Mouse (Mus musculus): ENCODE measurements around the gene Mta2. TPM values are rescaled to one million over a fixed set of nuclear protein-coding genes. Genes with fewer than 3 reads are reported as not detected.
A peak's percentile ranks its signal among the peaks of the same experiment; 100 is the strongest.

The Mta2 gene
- polyA plus RNA-seq, 1 experiment from 2014 or later = 106 TPM

- no peaks in the 10 kb centered on the region for H3K27me3 ChIP-seq (replicated peaks)
- ATAC-seq (ENCODE audit: insufficient number of reproducible peaks, low FRiP score) = peak; percentile 29
These were observed 51.3 kb downstream of the Mta2 start for GRCm38 (mm10) chr19:8992769-8993624.

GRCm38 (mm10) chr19:8993625-8993912, 51.9 kb downstream of the Mta2 start:
- peaks cover 80% of the 10 kb centered on the region for H3K4me1 ChIP-seq (replicated peaks)
- WGBS = 74% methylated on average over 2 of the region's 2 CpGs
- no peaks in the 10 kb centered on the region for H3K27me3 ChIP-seq (replicated peaks)
- peak overlapping the region; percentile 71 for H3K4me2 ChIP-seq
- H3K27ac ChIP-seq (ENCODE audit: poor library complexity, severe bottlenecking) = peak overlapping the region; percentile 95
- no peak overlapping the region for H3K4me3 ChIP-seq
- H3K9me3 ChIP-seq (replicated peaks) = no peaks in the 10 kb centered on the region
- no peaks in the 10 kb centered on the region for H3K36me3 ChIP-seq
- ATAC-seq (ENCODE audit: insufficient number of reproducible peaks, low FRiP score) = no peak
- no peak overlapping the region; the same call in 1 of the 2 replicates for H3K9ac ChIP-seq

More at GRCm38 (mm10) chr19:8992769-8993624, 51.3 kb downstream of the Mta2 start:
- H3K36me3 ChIP-seq = no peaks in the 10 kb centered on the region
- H3K4me3 ChIP-seq = 0 out of 2 replicates have a peak overlapping the region, but pooled peaks have one; percentile 90
- WGBS = 33% methylated on average over 12 of the region's 12 CpGs
- peak overlapping the region; percentile 95 for H3K27ac ChIP-seq (ENCODE audit: poor library complexity, severe bottlenecking)
- no peaks in the 10 kb centered on the region for H3K9me3 ChIP-seq (replicated peaks)
- H3K4me2 ChIP-seq = peak overlapping the region; percentile 71
- peaks cover 80% of the 10 kb centered on the region for H3K4me1 ChIP-seq (replicated peaks)
- peak overlapping the region; percentile 97 for H3K9ac ChIP-seq

- no peak overlapping the region for H3K9ac ChIP-seq
- no peak overlapping the region for H3K27ac ChIP-seq (ENCODE audit: poor library complexity, severe bottlenecking)
- H3K4me3 ChIP-seq = no peak overlapping the region
- peaks cover 80% of the 10 kb centered on the region for H3K4me1 ChIP-seq (replicated peaks)
- no peak for ATAC-seq (ENCODE audit: insufficient number of reproducible peaks, low FRiP score)
- H3K4me2 ChIP-seq = no peak overlapping the region
- 75% methylated on average over 10 of the region's 10 CpGs for WGBS
- H3K9me3 ChIP-seq (replicated peaks) = no peaks in the 10 kb centered on the region
- H3K36me3 ChIP-seq = peaks cover 7% of the 10 kb centered on the region
- H3K27me3 ChIP-seq (replicated peaks) = no peaks in the 10 kb centered on the region
These were observed 53.3 kb downstream of the Mta2 start for GRCm38 (mm10) chr19:8994813-8995607.

GRCm38 (mm10) chr19:8996601-8997000, 54.9 kb downstream of the Mta2 start:
- Histone ChIP-seq H3K9me3 (replicated peaks) (no peaks in the 10 kb centered on the region), H3K4me1 (replicated peaks) (peaks cover 69% of the 10 kb centered on the region), H3K4me2 (no peak overlapping the region), H3K9ac (no peak overlapping the region), H3K27ac (ENCODE audit: poor library complexity, severe bottlenecking) (no peak overlapping the region), H3K36me3 (peaks cover 23% of the 10 kb centered on the region), H3K4me3 (no peak overlapping the region), H3K27me3 (replicated peaks) (no peaks in the 10 kb centered on the region)
- WGBS = 92% methylated on average over 6 of the region's 6 CpGs
- ATAC-seq (ENCODE audit: insufficient number of reproducible peaks, low FRiP score) = no peak

GRCm38 (mm10) chr19:8997546-8997945, 55.9 kb downstream of the Mta2 start:
- peak; percentile 86 for ATAC-seq (ENCODE audit: insufficient number of reproducible peaks, low FRiP score)
- Histone ChIP-seq H3K9me3 (replicated peaks) (no peaks in the 10 kb centered on the region), H3K4me3 (no peak overlapping the region), H3K4me2 (peak overlapping the region; percentile 27), H3K4me1 (replicated peaks) (peaks cover 59% of the 10 kb centered on the region), H3K36me3 (peaks cover 32% of the 10 kb centered on the region), H3K27me3 (replicated peaks) (no peaks in the 10 kb centered on the region), H3K9ac (peak overlapping the region; percentile 13; the same call in 1 of the 2 replicates), H3K27ac (ENCODE audit: poor library complexity, severe bottlenecking) (peak overlapping the region; percentile 71)
- 41% methylated on average over 4 of the region's 4 CpGs for WGBS

GRCm38 (mm10) chr19:8998546-8998945, 56.9 kb downstream of the Mta2 start:
- Histone ChIP-seq H3K9ac (no peak overlapping the region), H3K9me3 (replicated peaks) (no peaks in the 10 kb centered on the region), H3K27me3 (replicated peaks) (no peaks in the 10 kb centered on the region), H3K27ac (ENCODE audit: poor library complexity, severe bottlenecking) (no peak overlapping the region), H3K4me2 (no peak overlapping the region), H3K4me1 (replicated peaks) (peaks cover 49% of the 10 kb centered on the region), H3K36me3 (peaks cover 42% of the 10 kb centered on the region), H3K4me3 (no peak overlapping the region)
- 88% methylated on average over 6 of the region's 6 CpGs for WGBS
- ATAC-seq (ENCODE audit: insufficient number of reproducible peaks, low FRiP score) = no peak

- WGBS = 85% methylated on average over 4 of the region's 4 CpGs
- Histone ChIP-seq H3K9ac (no peak overlapping the region), H3K4me2 (no peak overlapping the region), H3K27ac (ENCODE audit: poor library complexity, severe bottlenecking) (no peak overlapping the region), H3K27me3 (replicated peaks) (no peaks in the 10 kb centered on the region), H3K4me1 (replicated peaks) (peaks cover 47% of the 10 kb centered on the region), H3K4me3 (no peak overlapping the region), H3K36me3 (peaks cover 49% of the 10 kb centered on the region), H3K9me3 (replicated peaks) (no peaks in the 10 kb centered on the region)
- ATAC-seq (ENCODE audit: insufficient number of reproducible peaks, low FRiP score) = no peak
These were observed 57.5 kb downstream of the Mta2 start for GRCm38 (mm10) chr19:8999223-8999622.

Other genes with a start within 250 kb of the Mta2 start
- 87.6 and 88.9 TPM in 2 replicates for gene Slc3a2, start 218.5 kb upstream of the Mta2 start, polyA plus RNA-seq (2016; fragmentation: Nextera tagmentation; extraction: Ambion mirVana)
- 48.9 and 52.9 TPM in 2 replicates for gene Wdr74, start 206.0 kb upstream of the Mta2 start, polyA plus RNA-seq (2016; fragmentation: Nextera tagmentation; extraction: Ambion mirVana)
- gene 1700092M07Rik, start 201.2 kb upstream of the Mta2 start, polyA plus RNA-seq (2016; fragmentation: Nextera tagmentation; extraction: Ambion mirVana) = 1.8 and 2.8 TPM in 2 replicates
- 86.1 and 88.1 TPM in 2 replicates for gene Stx5a, start 200.5 kb upstream of the Mta2 start, polyA plus RNA-seq (2016; fragmentation: Nextera tagmentation; extraction: Ambion mirVana)
- gene Nxf1, start 184.8 kb upstream of the Mta2 start, polyA plus RNA-seq (2016; fragmentation: Nextera tagmentation; extraction: Ambion mirVana) = 135 and 149 TPM in 2 replicates
- gene Tmem223, start 170.9 kb upstream of the Mta2 start, polyA plus RNA-seq (2016; fragmentation: Nextera tagmentation; extraction: Ambion mirVana) = 145 and 146 TPM in 2 replicates
- gene Tmem179b, start 167.4 kb upstream of the Mta2 start, polyA plus RNA-seq (2016; fragmentation: Nextera tagmentation; extraction: Ambion mirVana) = 49.7 and 51.9 TPM in 2 replicates
- gene Taf6l, start 155.5 kb upstream of the Mta2 start, polyA plus RNA-seq (2016; fragmentation: Nextera tagmentation; extraction: Ambion mirVana) = 22.5 and 23.3 TPM in 2 replicates
- gene Polr2g, start 143.3 kb upstream of the Mta2 start, polyA plus RNA-seq (2016; fragmentation: Nextera tagmentation; extraction: Ambion mirVana) = 137 and 145 TPM in 2 replicates
- gene Zbtb3, start 139.3 kb upstream of the Mta2 start, polyA plus RNA-seq (2016; fragmentation: Nextera tagmentation; extraction: Ambion mirVana) = 3.8 and 4.1 TPM in 2 replicates
- gene Ttc9c, start 122.5 kb upstream of the Mta2 start, polyA plus RNA-seq (2016; fragmentation: Nextera tagmentation; extraction: Ambion mirVana) = 36.3 and 37.0 TPM in 2 replicates
- 3.8 TPM in 2 replicates for gene Hnrnpul2, start 121.9 kb upstream of the Mta2 start, polyA plus RNA-seq (2016; fragmentation: Nextera tagmentation; extraction: Ambion mirVana)
- not detected in 2 replicates for gene AC129217.1, start 112.1 kb upstream of the Mta2 start, polyA plus RNA-seq (2016; fragmentation: Nextera tagmentation; extraction: Ambion mirVana)
- gene Bscl2, start 104.4 kb upstream of the Mta2 start, polyA plus RNA-seq (2016; fragmentation: Nextera tagmentation; extraction: Ambion mirVana) = 41.0 and 41.1 TPM in 2 replicates
- gene Gng3, start 102.7 kb upstream of the Mta2 start, polyA plus RNA-seq (2016; fragmentation: Nextera tagmentation; extraction: Ambion mirVana) = 2.5 and 2.9 TPM in 2 replicates
- gene Lrrn4cl, start 91.1 kb upstream of the Mta2 start, polyA plus RNA-seq (2016; fragmentation: Nextera tagmentation; extraction: Ambion mirVana) = 0.77 and 0.78 TPM in 2 replicates
- 138 and 142 TPM in 2 replicates for gene Ubxn1, start 70.4 kb upstream of the Mta2 start, polyA plus RNA-seq (2016; fragmentation: Nextera tagmentation; extraction: Ambion mirVana)
- gene Uqcc3, start 61.0 kb upstream of the Mta2 start, polyA plus RNA-seq (2016; fragmentation: Nextera tagmentation; extraction: Ambion mirVana) = 52.7 and 60.6 TPM in 2 replicates
- 61.5 and 66.4 TPM in 2 replicates for gene Lbhd1, start 58.1 kb upstream of the Mta2 start, polyA plus RNA-seq (2016; fragmentation: Nextera tagmentation; extraction: Ambion mirVana)
- not detected in 2 replicates for gene Gm49403, start 57.9 kb upstream of the Mta2 start, polyA plus RNA-seq (2016; fragmentation: Nextera tagmentation; extraction: Ambion mirVana)
- gene 1810009A15Rik, start 53.0 kb upstream of the Mta2 start, polyA plus RNA-seq (2016; fragmentation: Nextera tagmentation; extraction: Ambion mirVana) = 64.2 and 64.5 TPM in 2 replicates
- gene Gm49416, start 52.9 kb upstream of the Mta2 start, polyA plus RNA-seq (2016; fragmentation: Nextera tagmentation; extraction: Ambion mirVana) = not detected in 2 replicates
- 28.9 and 30.1 TPM in 2 replicates for gene Ints5, start 48.9 kb upstream of the Mta2 start, polyA plus RNA-seq (2016; fragmentation: Nextera tagmentation; extraction: Ambion mirVana)
- 78.7 and 83.6 TPM in 2 replicates for gene Ganab, start 43.8 kb upstream of the Mta2 start, polyA plus RNA-seq (2016; fragmentation: Nextera tagmentation; extraction: Ambion mirVana)
- gene B3gat3, start 21.5 kb upstream of the Mta2 start, polyA plus RNA-seq (2016; fragmentation: Nextera tagmentation; extraction: Ambion mirVana) = 46.6 and 46.8 TPM in 2 replicates
- gene Rom1, start 12.5 kb upstream of the Mta2 start, polyA plus RNA-seq (2016; fragmentation: Nextera tagmentation; extraction: Ambion mirVana) = 2.4 and 2.5 TPM in 2 replicates
- gene Eml3, start 12.3 kb upstream of the Mta2 start, polyA plus RNA-seq (2016; fragmentation: Nextera tagmentation; extraction: Ambion mirVana) = 13.3 and 13.5 TPM in 2 replicates
- 17.1 and 19.4 TPM in 2 replicates for gene Tut1, start 12.0 kb downstream of the Mta2 start, polyA plus RNA-seq (2016; fragmentation: Nextera tagmentation; extraction: Ambion mirVana)
- 281 and 282 TPM in 2 replicates for gene Eef1g, start 25.2 kb downstream of the Mta2 start, polyA plus RNA-seq (2016; fragmentation: Nextera tagmentation; extraction: Ambion mirVana)
- 26.0 and 27.1 TPM in 2 replicates for gene Ahnak, start 47.4 kb downstream of the Mta2 start, polyA plus RNA-seq (2016; fragmentation: Nextera tagmentation; extraction: Ambion mirVana)
- gene Scgb1a1, start 146.1 kb downstream of the Mta2 start, polyA plus RNA-seq (2016; fragmentation: Nextera tagmentation; extraction: Ambion mirVana) = not detected in 2 replicates
- 11.3 and 14.1 TPM in 2 replicates for gene Asrgl1, start 193.8 kb downstream of the Mta2 start, polyA plus RNA-seq (2016; fragmentation: Nextera tagmentation; extraction: Ambion mirVana)

Measured in heart, embryonic 12.5 days (tissue).